Mouse (Mus musculus): ENCODE data around the gene Icam4.

DNA sequence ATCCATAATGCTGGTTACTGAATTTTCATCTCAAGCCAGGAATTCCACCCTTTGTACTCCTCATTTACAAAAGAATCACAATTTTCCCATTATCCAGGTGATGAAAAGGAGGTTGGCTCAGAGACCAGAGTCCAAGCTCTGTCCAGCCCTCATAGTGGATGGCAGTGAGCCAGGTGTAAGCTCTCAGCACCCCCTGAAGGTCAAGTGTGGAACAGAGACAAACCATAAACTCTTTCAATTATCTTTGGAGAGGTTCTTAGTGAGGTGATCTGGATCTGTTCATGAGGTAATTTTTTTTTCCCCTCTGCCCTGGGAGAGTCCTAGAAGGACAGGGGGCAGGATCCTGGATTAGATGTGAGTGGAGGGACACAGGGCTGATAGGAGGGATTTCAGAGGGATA, 28.4 kb upstream of the Icam4 start:
- no peak for TF ChIP-seq CTCF (IDR thresholded peaks at IDR 0.05; ENCODE audit: control insufficient read depth, insufficient read depth, insufficient read length)
- TF ChIP-seq CEBPB (IDR thresholded peaks at IDR 0.05; ENCODE audit: low read depth), result no peak
- TF ChIP-seq MYOG (IDR thresholded peaks at IDR 0.05; ENCODE audit: control insufficient read depth, extremely low read depth, insufficient read length), result no peak
- TF ChIP-seq FOSL1 (IDR thresholded peaks at IDR 0.05; ENCODE audit: insufficient read depth, low read length, poor library complexity, severe bottlenecking), result no peak
